Comparison of ENCODE assay signal across 15 mouse cellular contexts in genomic region chr2:22741222-22741621, GRCm38 (mm10). TPM values are rescaled to one million over a fixed set of nuclear protein-coding genes. Genes with fewer than 3 reads are reported as not detected.
DNase-seq lines count a peak whose midpoint lies in the region; ATAC-seq and TF ChIP-seq lines count a peak whose summit lies in the region.
"Had no signal": no experiment of that assay in that cellular context is flagged by ENCODE, and none has a peak within 500 bp of the region (broad histone marks: within the 10 kb centered on the region; RNA-seq: fewer than 3 reads in every experiment).

No protein-coding gene starts in this region.

- TF ChIP-seq POLR2A in cerebellum, adult 2 months (IDR thresholded peaks at IDR 0.05; ENCODE audit: borderline replicate concordance, insufficient read depth, low read length), result no peak

- H3K36me3 ChIP-seq in intestine, postnatal 0 days (ENCODE audit: control insufficient read depth, insufficient read depth), result no peaks in the 10 kb centered on the region
- no peaks in the 10 kb centered on the region for H3K36me3 ChIP-seq in intestine, embryonic 16.5 days (ENCODE audit: control insufficient read depth, insufficient read depth, low read length)
- H3K36me3 ChIP-seq in lung, postnatal 0 days (ENCODE audit: insufficient read depth, low read length), result no peaks in the 10 kb centered on the region
- H3K36me3 ChIP-seq: embryonic facial prominence, embryonic 13.5 days; limb, embryonic 10.5 days had no signal

- DNase-seq in lung, postnatal 0 days (ENCODE audit: low spot score), result no peak
- no peak for DNase-seq in lung, postnatal 10 days
- DNase-seq in cerebellum, adult 2 months, result peak; percentile 25 to 51
- DNase-seq in embryo, embryonic 9.5 days (ENCODE audit: extremely low spot score), result no peak
- no peak for DNase-seq in lung, postnatal 36 days
- DNase-seq: adrenal gland, postnatal 25 days; thymus, postnatal 14 days had no signal

- H3K9me3 ChIP-seq in intestine, postnatal 0 days (ENCODE audit: control insufficient read depth), result no peaks in the 10 kb centered on the region
- no peaks in the 10 kb centered on the region for H3K9me3 ChIP-seq in intestine, embryonic 16.5 days (ENCODE audit: control insufficient read depth, low read length)
- no peaks in the 10 kb centered on the region for H3K9me3 ChIP-seq in lung, postnatal 0 days (ENCODE audit: low read length)
- H3K9me3 ChIP-seq: embryonic facial prominence, embryonic 13.5 days; limb, embryonic 10.5 days had no signal

- no peaks in the 10 kb centered on the region for H3K27me3 ChIP-seq in intestine, postnatal 0 days (replicated peaks; ENCODE audit: control insufficient read depth, insufficient read depth, low read length)
- H3K27me3 ChIP-seq in intestine, embryonic 16.5 days (replicated peaks; ENCODE audit: control insufficient read depth, insufficient read depth, low read length), result no peaks in the 10 kb centered on the region
- no peaks in the 10 kb centered on the region for H3K27me3 ChIP-seq in lung, postnatal 0 days (replicated peaks; ENCODE audit: insufficient read depth, low read length)
- H3K27me3 ChIP-seq in cerebellum, adult 2 months (ENCODE audit: control insufficient read depth, insufficient read depth, low read length), result no peaks in the 10 kb centered on the region

- no peaks in the 10 kb centered on the region for H3K4me1 ChIP-seq in intestine, postnatal 0 days (replicated peaks; ENCODE audit: control insufficient read depth, insufficient read depth, low read length)
- peaks cover 2% of the 10 kb centered on the region; the same call in 1 of the 2 replicates for H3K4me1 ChIP-seq in intestine, embryonic 16.5 days (ENCODE audit: control insufficient read depth, insufficient read depth, low read length)
- no peaks in the 10 kb centered on the region for H3K4me1 ChIP-seq in lung, postnatal 0 days (ENCODE audit: insufficient read depth, low read depth, low read length)
- H3K4me1 ChIP-seq in cerebellum, adult 2 months (ENCODE audit: control insufficient read depth, insufficient read depth, low read length), result 0 out of 2 replicates have a peak, but pooled peaks cover 4% of the 10 kb centered on the region
- H3K4me1 ChIP-seq: embryonic facial prominence, embryonic 13.5 days had no signal

- no peak for ATAC-seq in intestine, postnatal 0 days
- no peak for ATAC-seq in intestine, embryonic 16.5 days
- ATAC-seq in lung, postnatal 0 days, result no peak
- ATAC-seq in monocyte, adult 5-6 weeks (replicated peaks; ENCODE audit: insufficient number of reproducible peaks, low FRiP score, low TSS enrichment, poor library complexity, severe bottlenecking), result peak; percentile 38; the same call in 1 of the 2 replicates

- no peak overlapping the region for H3K27ac ChIP-seq in intestine, postnatal 0 days (ENCODE audit: low read depth, low read length)
- H3K27ac ChIP-seq in intestine, embryonic 16.5 days (ENCODE audit: low read length), result no peak overlapping the region
- H3K27ac ChIP-seq in lung, postnatal 0 days (ENCODE audit: low read length), result no peak overlapping the region
- no peak overlapping the region for H3K27ac ChIP-seq in cerebellum, adult 2 months (ENCODE audit: insufficient read depth, low read length)
- H3K27ac ChIP-seq: embryonic facial prominence, embryonic 13.5 days; hindbrain, embryonic 14.5 days; limb, embryonic 10.5 days; macrophage had no signal

- no peak for TF ChIP-seq EP300 in lung, postnatal 0 days (IDR thresholded peaks at IDR 0.05)

- WGBS in intestine, postnatal 0 days, result 60% methylated on average over 3 of the region's 3 CpGs
- WGBS in intestine, embryonic 16.5 days, result 69% methylated on average over 3 of the region's 3 CpGs
- WGBS in lung, postnatal 0 days, result 39% methylated on average over 3 of the region's 3 CpGs
- 42% methylated on average over 3 of the region's 3 CpGs for WGBS in cerebellum, adult 2 months

- H3K9ac ChIP-seq in intestine, postnatal 0 days (ENCODE audit: low read depth, low read length), result no peak overlapping the region
- no peak overlapping the region for H3K9ac ChIP-seq in intestine, embryonic 16.5 days (ENCODE audit: low read depth, low read length)
- no peak overlapping the region for H3K9ac ChIP-seq in lung, postnatal 0 days (replicated peaks; ENCODE audit: low read depth)
- H3K9ac ChIP-seq: embryonic facial prominence, embryonic 13.5 days; hindbrain, embryonic 14.5 days had no signal

- H3K4me3 ChIP-seq in intestine, postnatal 0 days (ENCODE audit: low read depth, low read length), result no peak overlapping the region
- H3K4me3 ChIP-seq in intestine, embryonic 16.5 days (ENCODE audit: low read length), result no peak overlapping the region
- H3K4me3 ChIP-seq in lung, postnatal 0 days (ENCODE audit: low read depth, low read length), result no peak overlapping the region
- no peak overlapping the region for H3K4me3 ChIP-seq in cerebellum, adult 2 months (replicated peaks; ENCODE audit: insufficient read depth, low read depth, low read length)
- H3K4me3 ChIP-seq: embryonic facial prominence, embryonic 13.5 days; limb, embryonic 10.5 days had no signal

- H3K4me2 ChIP-seq in intestine, postnatal 0 days (replicated peaks; ENCODE audit: low read depth), result no peak overlapping the region
- no peak overlapping the region for H3K4me2 ChIP-seq in intestine, embryonic 16.5 days (ENCODE audit: low read depth, low read length)
- no peak overlapping the region for H3K4me2 ChIP-seq in lung, postnatal 0 days (replicated peaks; ENCODE audit: low read depth, low read length)
- H3K4me2 ChIP-seq: embryonic facial prominence, embryonic 13.5 days; heart, embryonic 11.5 days; hindbrain, embryonic 14.5 days had no signal

- TF ChIP-seq CTCF in intestine, postnatal 0 days (IDR thresholded peaks at IDR 0.05; ENCODE audit: low read depth), result peak; percentile 59
- TF ChIP-seq CTCF in lung, postnatal 0 days (IDR thresholded peaks at IDR 0.05), result peak; percentile 31; the same call in 1 of the 2 replicates
- peak; percentile 50 for TF ChIP-seq CTCF in cerebellum, adult 2 months (IDR thresholded peaks at IDR 0.05; ENCODE audit: borderline replicate concordance, insufficient read depth, low read depth, low read length)

RNA-seq across cellular contexts. Expression of gene Apbb1ip, which starts 32.7 kb away (rescaled TPM):
- polyA plus RNA-seq in intestine, postnatal 0 days (2015; fragmentation: Nextera tagmentation; extraction: Ambion mirVana), result 1.2 and 1.3 TPM in 2 replicates
- polyA plus RNA-seq in intestine, embryonic 16.5 days (2015; fragmentation: Nextera tagmentation; extraction: Ambion mirVana), result 1.3 and 1.5 TPM in 2 replicates
- polyA plus RNA-seq in lung, postnatal 0 days (2015; fragmentation: Nextera tagmentation; extraction: Ambion mirVana), result 5.3 and 5.5 TPM in 2 replicates
- 1.2 and 1.5 TPM in 2 replicates for polyA plus RNA-seq in cerebellum, adult 2 months (2012; rRNA removed)
- total RNA-seq in monocyte, adult 5-6 weeks (2017), result 58.1 to 181 TPM (median 70.4 TPM) in 3 replicates

Comparison
In these comparisons a context has a peak if more than half of its experiments do, and no peak if none do; other contexts are left out.
1. DNase-seq: peak in cerebellum, adult 2 months (2 of 2); none in lung, postnatal 0 days (single experiment), lung, postnatal 10 days (single experiment), embryo, embryonic 9.5 days (single experiment) and lung, postnatal 36 days (single experiment).
2. Peak in every context shown above with its lines, with median percentiles within 50 percentile points of each other: CTCF ChIP-seq.